Mouse (Mus musculus) kidney, postnatal 14 days (tissue): ENCODE data around the gene Klra3.
"Not testable (repeated sequence)": the region's sequence is repeated elsewhere in the genome, so short reads cannot be mapped to it uniquely, and the experiment has no call there.

Experiments
- DNase-seq: peaks from one replicate; pipeline ENCODE4 v3.0.0; 2022; ENCODE audit warnings: mixed read lengths

Gene Klra3

DNA sequence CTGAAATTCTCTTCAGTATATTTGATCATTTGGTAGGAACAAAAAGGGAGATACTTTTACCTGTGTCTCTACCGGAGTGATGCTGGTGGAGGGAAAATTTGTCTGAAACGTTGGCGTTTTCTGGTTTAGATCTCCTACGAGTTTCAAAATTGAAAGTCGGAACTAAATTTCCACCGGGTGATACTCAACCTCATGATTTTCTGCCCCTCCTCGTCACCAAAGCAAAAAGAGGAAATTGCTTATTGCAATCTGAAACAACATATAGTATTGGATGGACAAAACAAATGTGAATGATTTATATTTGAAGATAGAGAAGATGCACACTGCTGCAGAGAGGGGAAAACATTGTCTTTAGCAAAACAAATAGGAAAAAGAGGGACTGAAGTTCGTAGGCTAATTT is at the start of gene Klra3:
Gene Klra3 (minus strand): TSS at position 164 of the 400 bp plus-strand sequence.
- no peak for DNase-seq

DNA sequence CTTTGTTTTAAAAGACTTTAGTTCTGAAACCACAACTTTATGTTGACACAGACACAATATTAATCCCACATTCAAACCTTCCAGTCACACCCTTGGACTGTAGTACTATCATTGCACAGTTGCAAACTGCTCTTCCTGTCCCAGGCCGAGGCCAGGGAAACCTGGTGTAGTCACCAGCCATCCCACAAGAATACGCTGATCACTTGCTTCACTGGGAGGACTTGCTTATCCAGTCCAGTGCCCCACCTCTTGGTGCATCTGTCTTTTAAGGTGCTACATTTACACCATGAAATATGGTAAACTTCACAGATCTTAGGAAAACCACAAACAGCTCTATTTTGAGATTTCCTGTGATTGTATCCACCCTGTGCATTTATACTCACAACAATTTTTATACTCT is 49.4 kb upstream of the Klra3 start, which contains the start of gene Klra1:
Gene Klra1 (minus strand): TSS at position 125 of the 400 bp plus-strand sequence.
- no peak for DNase-seq

DNA sequence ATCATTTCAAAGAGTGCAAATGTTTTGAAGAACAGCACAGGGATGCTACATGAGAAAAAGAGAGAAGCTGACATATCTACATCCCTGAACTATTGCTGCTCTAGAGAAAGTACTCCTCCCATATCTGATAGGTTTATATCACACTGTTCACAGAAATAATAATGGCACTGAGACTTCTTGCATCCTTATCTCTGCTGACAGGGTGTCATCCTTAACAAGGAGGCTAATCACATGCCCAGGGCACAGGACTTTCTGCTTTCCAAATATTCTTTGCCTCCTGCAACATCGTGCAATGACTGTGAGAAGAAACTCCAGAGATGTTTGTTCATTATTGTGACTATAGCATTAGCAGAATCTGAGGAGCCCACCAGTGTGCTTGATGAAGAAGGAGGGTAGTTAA is 48.4 kb upstream of the Klra3 start:
- DNase-seq: no peak

DNA sequence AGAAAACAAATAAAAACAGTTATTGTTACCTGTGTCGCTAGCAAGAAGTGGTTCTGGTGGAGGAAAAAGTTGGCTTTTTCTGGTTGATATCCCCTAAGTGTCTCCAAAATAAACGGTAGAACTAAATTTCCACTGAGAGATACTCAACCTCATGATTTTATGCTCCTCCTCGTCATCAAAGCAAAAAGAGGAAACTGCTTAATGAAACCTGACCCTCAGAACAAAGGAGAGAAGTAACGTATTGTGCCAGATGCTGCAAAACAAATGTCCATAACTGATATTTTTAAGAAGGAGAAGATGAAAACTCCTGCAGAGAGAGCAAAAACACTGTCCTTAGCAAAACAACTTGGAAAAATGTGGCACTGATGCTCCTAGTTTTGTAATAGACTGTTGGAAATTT is 45.0 kb upstream of the Klra3 start:
- DNase-seq: no peak

DNA sequence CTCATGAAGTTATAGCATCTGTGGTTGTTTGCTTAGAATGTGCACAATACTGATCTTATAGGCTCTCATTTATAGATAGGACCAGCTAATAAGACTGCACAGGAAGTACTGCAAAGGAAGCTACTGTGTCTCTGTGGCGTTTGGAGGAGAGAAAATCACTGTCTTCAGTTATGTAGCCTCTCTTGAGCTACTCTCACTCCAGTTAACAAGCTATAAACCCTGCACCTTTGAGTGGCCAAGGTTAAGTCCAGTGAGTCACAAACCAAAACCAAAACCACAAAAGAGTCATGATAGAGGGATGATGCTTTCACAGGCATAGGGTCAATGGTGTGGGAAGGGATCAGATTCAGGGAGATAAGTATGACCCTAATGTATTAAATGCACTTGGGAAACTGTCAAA is 8.0 kb upstream of the Klra3 start:
- DNase-seq: not testable (repeated sequence)

DNA sequence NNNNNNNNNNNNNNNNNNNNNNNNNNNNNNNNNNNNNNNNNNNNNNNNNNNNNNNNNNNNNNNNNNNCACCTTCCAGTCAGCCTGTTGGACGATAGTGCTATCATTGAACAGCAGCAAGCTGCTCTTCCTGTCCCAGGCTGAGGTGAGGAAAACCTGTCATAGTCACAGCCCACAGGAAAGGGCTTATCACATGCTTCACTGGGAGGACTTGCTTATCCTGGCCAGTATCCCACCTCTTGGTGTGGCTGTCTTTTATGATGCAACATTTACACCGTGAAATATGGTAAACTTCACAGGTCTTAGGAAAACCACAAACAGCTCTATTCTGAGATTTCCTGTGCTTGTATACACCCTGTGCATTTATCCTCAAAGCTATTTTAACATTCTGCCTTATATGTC is 4.6 kb upstream of the Klra3 start:
- DNase-seq: not testable (repeated sequence)

DNA sequence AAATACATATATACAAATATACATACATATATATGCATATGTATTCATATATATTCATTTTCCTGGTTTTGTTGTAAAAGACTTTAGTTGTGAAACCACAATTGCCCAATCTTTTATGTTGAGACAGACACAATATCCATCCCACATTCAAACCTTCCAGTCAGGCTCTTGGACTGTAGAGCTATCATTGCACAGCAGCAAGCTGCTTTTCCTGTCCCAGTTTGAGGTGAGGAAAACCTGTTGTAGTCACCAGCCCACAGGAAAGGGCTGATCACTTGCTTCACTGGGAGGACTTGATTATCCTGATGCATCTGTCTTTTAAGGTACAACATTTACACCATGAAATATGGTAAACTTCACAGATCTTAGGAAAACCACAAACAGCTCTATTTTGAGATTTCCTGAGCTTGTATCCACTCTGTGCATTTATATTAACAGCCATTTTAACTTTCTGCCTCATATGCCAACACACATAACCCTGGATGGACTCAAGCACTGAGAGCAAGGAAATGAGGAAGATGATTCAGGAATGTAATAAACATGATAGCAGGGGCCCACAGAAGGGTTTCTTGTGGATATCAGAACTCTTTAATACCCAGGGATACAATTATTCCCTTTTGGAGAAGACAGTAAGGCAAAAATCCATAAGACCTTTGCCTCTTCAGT is 49.3 kb downstream of the Klra3 start:
- no peak for DNase-seq

DNA sequence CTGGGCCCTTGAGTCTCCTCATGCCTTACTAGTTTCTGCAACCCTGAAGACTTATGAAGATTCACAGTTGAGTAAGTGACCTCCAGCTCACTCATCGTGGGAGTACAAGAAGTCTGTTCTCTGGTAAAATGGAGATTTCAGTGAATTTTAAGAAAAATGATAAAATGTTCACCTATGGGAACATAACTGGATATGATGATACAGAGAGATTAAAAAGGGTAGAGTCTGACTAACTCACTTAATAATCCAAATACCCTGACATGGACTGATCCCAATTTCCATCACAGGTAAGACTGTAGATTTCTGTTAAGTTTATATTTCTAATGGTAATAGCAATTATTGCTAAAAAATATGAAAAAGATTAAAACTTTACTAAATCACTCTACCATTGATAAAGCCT is 55.5 kb downstream of the Klra3 start, which contains the start of gene Klra10:
Gene Klra10 (minus strand): TSS at position 101 of the 400 bp plus-strand sequence.
- DNase-seq: not testable (repeated sequence)
